Mouse (Mus musculus) heart, postnatal 0 days (tissue): ENCODE results near the gene Rbck1. TPM values are rescaled to one million over a fixed set of nuclear protein-coding genes. Genes with fewer than 3 reads are reported as not detected.

Experiments
- ATAC-seq: fragments of 200-750 bp; cut with Nextera tagmentation; 2 replicates; pipeline ENCODE4 v1.8.0; 2017; ENCODE audit warnings: low read depth, moderate number of reproducible peaks, moderate library complexity; ENCODE audit not compliant: insufficient read depth
- DNase-seq: peaks from one replicate; pipeline ENCODE4 v3.0.0-alpha.2; 2016; ENCODE audit warnings: low spot score
- H3K27ac ChIP-seq: fragments of 300-500 bp; sonication (generic); 2 replicates; pipeline ENCODE4 v1.5.1; 2014; ENCODE audit warnings: low read depth, mild to moderate bottlenecking
- H3K27me3 ChIP-seq: fragments of 300-500 bp; sonication (generic); 2 replicates; pipeline ENCODE4 v1.6.1; 2014; ENCODE audit warnings: low read length, mixed read lengths; ENCODE audit not compliant: control insufficient read depth, insufficient read depth
- H3K36me3 ChIP-seq: fragments of 300-500 bp; sonication (generic); replicated peaks from 2 replicates; pipeline ENCODE4 v1.6.1; 2014; ENCODE audit warnings: low read length, mixed read lengths; ENCODE audit not compliant: control insufficient read depth, insufficient read depth
- H3K4me1 ChIP-seq: fragments of 300-500 bp; sonication (generic); 2 replicates; pipeline ENCODE4 v1.6.1; 2014; ENCODE audit warnings: antibody characterized with exemption; ENCODE audit not compliant: control insufficient read depth, insufficient read depth
- H3K4me2 ChIP-seq: fragments of 300-500 bp; sonication (generic); 2 replicates; pipeline ENCODE4 v1.6.1; 2014; ENCODE audit warnings: low read depth, mild to moderate bottlenecking, low read length, moderate library complexity
- H3K4me3 ChIP-seq: fragments of 300-500 bp; sonication (generic); 2 replicates; pipeline ENCODE4 v1.5.1; 2014; ENCODE audit warnings: low read depth, low read length
- H3K9ac ChIP-seq: fragments of 300-500 bp; sonication (generic); replicated peaks from 2 replicates; pipeline ENCODE4 v1.6.1; 2014; ENCODE audit warnings: low read depth, low read length, mixed read lengths
- H3K9me3 ChIP-seq: fragments of 300-500 bp; sonication (generic); replicated peaks from 2 replicates; pipeline ENCODE4 v1.6.1; 2016; ENCODE audit warnings: low read length; ENCODE audit not compliant: control insufficient read depth
- CTCF ChIP-seq: IDR thresholded peaks from 2 replicates; pipeline ENCODE4 v1.5.1; 2016; ENCODE audit warnings: antibody characterized with exemption, control low read depth, low read depth
- EP300 ChIP-seq: IDR thresholded peaks from 2 replicates; pipeline ENCODE4 v1.6.1; 2016; ENCODE audit warnings: antibody characterized with exemption, low read depth
- WGBS: fragments of 180-500 bp; shearing (Covaris S2); extraction: QIAGEN DNeasy Blood & Tissue Kit; methylation state at CpG from one replicate; pipeline ENCODE4 v1.1.7; 2014; 5-methylcytosine and 5-hydroxymethylcytosine counted together
- polyA plus RNA-seq: library from polyadenylated mRNA; unstranded; fragments of >200 nt; fragmentation: Nextera tagmentation; extraction: Ambion mirVana; gene quantifications from 2 replicates; pipeline ENCODE4 v1.2.1, GENCODE M21; 2015
- total RNA-seq: library from RNA; depleted of rRNA; stranded (reverse); fragments of >200 nt; gene quantifications from 2 replicates; pipeline ENCODE4 v1.2.3, GENCODE M21; 2014; ENCODE audit warnings: low replicate concordance

Gene Rbck1
- total and polyA plus RNA-seq, 2 experiments from 2014 or later = 54.4 to 104 TPM

DNA sequence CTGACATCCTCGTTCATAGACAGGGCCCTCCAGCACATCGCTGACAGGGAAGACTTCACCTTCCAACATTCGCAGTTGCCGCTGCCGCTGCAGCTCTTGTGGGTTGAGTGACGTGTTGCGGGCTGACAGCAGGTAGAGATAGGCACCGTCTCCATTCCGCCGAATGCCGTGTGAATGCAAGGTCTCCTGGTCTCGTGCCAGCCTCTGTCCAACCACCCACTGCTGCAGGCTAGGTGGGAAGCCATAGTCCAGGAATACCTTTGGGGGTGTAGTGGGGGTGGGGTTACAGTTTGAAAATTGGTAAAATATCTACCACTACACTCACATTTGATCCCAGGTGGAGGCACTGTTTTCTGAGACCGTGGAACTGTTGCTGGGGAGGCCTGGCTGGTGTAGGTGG lies 6.3 kb downstream of the Rbck1 start:
- H3K27ac ChIP-seq = no peak overlapping the region
- ATAC-seq (no peak), DNase-seq (no peak)
- peaks cover 79% of the 10 kb centered on the region for H3K36me3 ChIP-seq
- no peak overlapping the region for H3K9ac ChIP-seq
- H3K4me1 ChIP-seq = peaks cover 6% of the 10 kb centered on the region
- H3K27me3 ChIP-seq = no peaks in the 10 kb centered on the region
- no peak overlapping the region for H3K4me2 ChIP-seq
- TF ChIP-seq EP300 (no peak), CTCF (no peak)
- no peaks in the 10 kb centered on the region for H3K9me3 ChIP-seq
- no peak overlapping the region for H3K4me3 ChIP-seq
- 67% methylated on average over 13 of the region's 13 CpGs for WGBS

DNA sequence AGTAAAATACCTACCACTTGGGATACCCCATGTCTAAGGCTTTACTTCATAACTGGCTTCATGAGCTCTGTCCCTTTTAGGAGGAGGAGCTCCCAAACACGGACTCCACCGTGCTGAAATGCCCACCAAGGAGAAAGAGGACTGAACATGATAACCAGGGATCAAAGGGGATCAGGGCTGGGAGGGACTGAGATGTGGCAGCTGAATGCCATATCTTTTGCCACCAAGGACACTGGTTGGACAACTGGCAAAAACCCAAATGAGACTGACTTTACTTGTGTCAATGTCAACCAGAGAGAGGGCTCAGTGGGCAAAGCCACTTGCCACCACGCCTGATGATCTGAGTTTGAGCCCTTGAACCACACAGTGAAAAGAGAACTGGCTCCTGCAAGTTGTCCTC lies 7.6 kb downstream of the Rbck1 start:
- DNase-seq (no peak), ATAC-seq (no peak)
- Histone ChIP-seq H3K4me1 (no peaks in the 10 kb centered on the region), H3K27ac (no peak overlapping the region), H3K4me3 (no peak overlapping the region), H3K9me3 (no peaks in the 10 kb centered on the region), H3K36me3 (peaks cover 85% of the 10 kb centered on the region), H3K4me2 (no peak overlapping the region), H3K9ac (no peak overlapping the region), H3K27me3 (no peaks in the 10 kb centered on the region)
- TF ChIP-seq CTCF (no peak), EP300 (no peak)
- 80% methylated on average over 3 of the region's 3 CpGs for WGBS

DNA sequence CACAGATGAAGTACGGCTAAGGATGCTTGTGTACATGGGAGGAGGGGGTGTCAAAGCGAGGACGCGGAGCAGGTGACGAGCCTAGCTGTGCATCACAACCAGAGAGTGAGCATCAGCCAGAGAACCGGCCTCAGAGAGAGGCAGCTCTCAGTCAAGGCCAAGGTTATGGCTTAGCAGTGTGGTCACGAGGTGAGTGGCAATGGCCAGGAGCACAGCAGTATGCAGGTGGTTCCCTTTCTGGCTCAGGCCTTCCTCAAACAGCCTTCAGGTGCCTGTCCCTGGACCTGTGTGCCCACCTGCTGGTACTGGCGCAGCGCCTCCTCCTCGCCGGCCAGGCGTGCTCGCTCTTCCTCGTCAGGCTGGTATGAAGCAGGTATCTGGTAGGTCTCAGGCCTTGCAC lies 8.5 kb downstream of the Rbck1 start:
- Histone ChIP-seq H3K4me2 (no peak overlapping the region), H3K9me3 (no peaks in the 10 kb centered on the region), H3K27me3 (no peaks in the 10 kb centered on the region), H3K4me1 (no peaks in the 10 kb centered on the region), H3K27ac (no peak overlapping the region), H3K9ac (no peak overlapping the region), H3K36me3 (peaks cover 82% of the 10 kb centered on the region), H3K4me3 (no peak overlapping the region)
- DNase-seq = no peak
- TF ChIP-seq CTCF (no peak), EP300 (no peak)
- WGBS = 94% methylated on average over 14 of the region's 14 CpGs
- no peak for ATAC-seq

DNA sequence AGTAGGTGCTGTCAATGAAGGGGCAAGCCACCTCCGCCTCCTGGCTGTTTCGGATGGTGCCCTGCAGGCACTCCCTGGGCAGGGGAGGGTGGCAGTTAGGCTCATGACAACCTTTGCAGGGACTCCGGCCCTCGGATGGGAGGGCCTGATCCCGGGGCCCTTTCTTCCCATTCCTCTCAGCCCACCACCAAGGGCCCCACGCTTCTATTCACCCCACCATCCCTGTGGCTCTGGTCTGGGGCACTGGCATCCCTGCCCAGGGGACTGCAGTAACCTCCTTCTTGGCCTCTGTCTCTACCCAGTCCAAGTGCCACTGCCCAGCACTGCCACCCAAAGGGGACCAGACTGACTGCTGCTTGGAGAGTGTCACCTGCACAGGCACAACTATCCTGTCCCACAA lies 10.3 kb downstream of the Rbck1 start:
- 94% methylated on average over 6 of the region's 6 CpGs for WGBS
- H3K9me3 ChIP-seq = no peaks in the 10 kb centered on the region
- no peak overlapping the region for H3K4me3 ChIP-seq
- no peak for DNase-seq
- H3K36me3 ChIP-seq = peaks cover 83% of the 10 kb centered on the region
- no peak for ATAC-seq
- H3K9ac ChIP-seq = no peak overlapping the region
- H3K27me3 ChIP-seq = no peaks in the 10 kb centered on the region
- H3K4me2 ChIP-seq = no peak overlapping the region
- H3K4me1 ChIP-seq = no peaks in the 10 kb centered on the region
- no peak for TF ChIP-seq EP300
- TF ChIP-seq CTCF = no peak
- H3K27ac ChIP-seq = no peak overlapping the region

DNA sequence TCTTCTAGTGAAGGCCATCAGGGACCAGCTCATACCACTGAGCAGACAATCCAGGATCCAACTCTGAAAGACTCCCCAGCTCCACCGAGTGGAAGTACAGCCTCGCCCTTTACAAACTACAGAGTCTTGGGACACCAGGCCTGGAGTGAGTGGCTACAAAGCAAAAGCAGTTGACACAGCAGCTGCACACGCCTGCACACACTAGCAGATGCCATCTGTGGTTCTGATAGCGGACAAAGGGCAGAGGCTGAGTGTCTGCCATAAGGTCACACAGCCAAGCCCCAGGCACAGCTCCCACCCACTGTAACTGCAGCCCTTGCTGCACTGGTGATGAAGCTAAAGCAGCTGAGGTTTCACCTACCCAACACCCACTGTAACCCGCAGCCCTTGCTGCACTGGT lies 10.9 kb downstream of the Rbck1 start:
- H3K4me3 ChIP-seq = no peak overlapping the region
- no peaks in the 10 kb centered on the region for H3K27me3 ChIP-seq
- no peak overlapping the region for H3K27ac ChIP-seq
- no peaks in the 10 kb centered on the region for H3K9me3 ChIP-seq
- H3K4me2 ChIP-seq = no peak overlapping the region
- ATAC-seq = no peak
- no peak for DNase-seq
- 89% methylated on average over 5 of the region's 5 CpGs for WGBS
- H3K36me3 ChIP-seq = peaks cover 83% of the 10 kb centered on the region
- H3K4me1 ChIP-seq = no peaks in the 10 kb centered on the region
- H3K9ac ChIP-seq = no peak overlapping the region
- no peak for TF ChIP-seq CTCF
- TF ChIP-seq EP300 = no peak

DNA sequence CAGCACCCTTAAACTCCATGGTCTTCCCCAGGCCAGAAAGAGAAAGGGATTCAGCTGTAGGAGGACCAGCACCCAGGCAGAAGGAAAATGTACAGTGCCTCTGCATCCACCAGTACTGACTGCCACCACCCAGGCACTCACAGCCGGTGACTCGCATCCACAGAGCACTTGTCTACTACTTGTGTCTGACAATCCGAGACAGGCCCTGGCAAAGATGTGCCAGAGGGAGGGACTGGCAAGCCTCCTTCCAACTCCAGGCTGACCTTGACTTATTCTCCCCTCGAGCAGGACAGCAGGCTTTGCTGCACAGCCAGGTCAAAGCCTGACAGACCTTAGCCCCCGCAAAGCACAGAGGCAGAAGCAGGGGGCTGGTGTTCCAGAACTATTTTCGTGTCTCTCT lies 15.4 kb downstream of the Rbck1 start:
- Histone ChIP-seq H3K9me3 (no peaks in the 10 kb centered on the region), H3K4me1 (peaks cover 4% of the 10 kb centered on the region; the same call in 1 of the 2 replicates), H3K4me2 (no peak overlapping the region), H3K9ac (no peak overlapping the region), H3K27ac (no peak overlapping the region), H3K4me3 (no peak overlapping the region), H3K27me3 (no peaks in the 10 kb centered on the region), H3K36me3 (peaks cover 79% of the 10 kb centered on the region)
- ATAC-seq (no peak), DNase-seq (no peak)
- no peak for TF ChIP-seq CTCF
- TF ChIP-seq EP300 = no peak
- 64% methylated on average over 6 of the region's 6 CpGs for WGBS
